Mouse (Mus musculus): ENCODE measurements around the gene Cog4. TPM values are rescaled to one million over a fixed set of nuclear protein-coding genes. Genes with fewer than 3 reads are reported as not detected.

Gene Cog4
- total RNA-seq (2023), result 61.2 TPM

DNA sequence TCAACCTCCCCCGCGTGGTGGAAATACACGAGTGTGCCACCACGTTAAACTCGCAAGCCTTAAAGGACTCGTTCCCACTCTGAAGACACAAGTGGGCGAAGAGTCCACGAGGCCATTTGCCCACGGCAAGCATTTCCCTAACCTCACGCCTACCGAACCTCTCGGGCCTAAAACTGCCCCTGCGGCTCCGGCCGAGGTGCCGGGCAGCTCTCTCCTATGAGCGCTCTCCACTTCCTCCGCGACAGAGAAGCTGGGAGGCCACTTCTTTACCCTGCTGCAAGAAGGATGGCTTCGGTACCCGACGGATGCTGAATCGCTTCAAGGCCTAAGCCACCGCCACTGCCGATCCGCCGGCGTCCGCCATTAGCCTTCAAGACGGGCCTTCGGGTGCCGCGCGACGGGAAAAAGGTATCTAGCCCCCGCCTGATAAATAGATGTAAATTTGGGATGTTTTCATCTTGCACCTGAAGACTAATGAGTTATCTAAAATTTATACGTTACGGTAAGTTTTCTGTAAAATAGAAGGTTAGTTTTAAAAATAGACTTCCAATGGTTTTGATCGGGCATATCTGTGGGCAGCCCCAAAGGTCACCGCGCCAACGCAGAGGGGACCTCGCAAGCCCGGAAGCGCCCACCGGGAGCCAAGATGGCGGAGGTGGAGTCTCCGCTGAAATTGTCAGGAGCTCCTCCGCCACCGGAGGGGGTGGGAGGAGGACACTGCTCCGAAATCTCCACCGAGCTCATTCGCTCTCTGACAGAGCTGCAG is at the start of gene Cog4, which contains the start of gene Sf3b3:
Gene Cog4 (plus strand): TSS at position 196 of the 766 bp plus-strand sequence.
Gene Sf3b3 (minus strand): TSS at position 383 of the 766 bp plus-strand sequence.

DNA sequence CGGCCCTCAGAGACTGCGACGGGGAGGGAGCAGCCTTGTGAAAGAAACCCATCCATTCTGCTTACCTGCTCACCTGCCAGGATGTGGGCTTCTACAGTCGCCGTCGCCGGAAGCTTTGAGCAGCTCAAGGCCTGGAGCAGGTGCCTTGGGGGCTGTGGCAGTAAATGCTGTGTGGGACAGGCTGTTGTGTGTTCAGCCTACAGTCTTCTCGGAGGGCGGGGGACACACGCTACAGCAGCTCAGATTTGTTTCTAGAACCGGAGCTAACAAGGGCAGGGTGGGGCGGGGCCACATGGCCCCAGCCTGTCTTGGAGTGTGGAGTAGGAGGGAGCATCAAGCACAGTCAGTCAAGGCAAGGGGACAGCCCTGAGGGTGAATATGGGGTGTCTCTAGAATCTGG is 40.7 kb upstream of the Cog4 start, which contains the start of gene Il34:
Gene Il34 (minus strand): TSS at position 256 of the 400 bp plus-strand sequence.

DNA sequence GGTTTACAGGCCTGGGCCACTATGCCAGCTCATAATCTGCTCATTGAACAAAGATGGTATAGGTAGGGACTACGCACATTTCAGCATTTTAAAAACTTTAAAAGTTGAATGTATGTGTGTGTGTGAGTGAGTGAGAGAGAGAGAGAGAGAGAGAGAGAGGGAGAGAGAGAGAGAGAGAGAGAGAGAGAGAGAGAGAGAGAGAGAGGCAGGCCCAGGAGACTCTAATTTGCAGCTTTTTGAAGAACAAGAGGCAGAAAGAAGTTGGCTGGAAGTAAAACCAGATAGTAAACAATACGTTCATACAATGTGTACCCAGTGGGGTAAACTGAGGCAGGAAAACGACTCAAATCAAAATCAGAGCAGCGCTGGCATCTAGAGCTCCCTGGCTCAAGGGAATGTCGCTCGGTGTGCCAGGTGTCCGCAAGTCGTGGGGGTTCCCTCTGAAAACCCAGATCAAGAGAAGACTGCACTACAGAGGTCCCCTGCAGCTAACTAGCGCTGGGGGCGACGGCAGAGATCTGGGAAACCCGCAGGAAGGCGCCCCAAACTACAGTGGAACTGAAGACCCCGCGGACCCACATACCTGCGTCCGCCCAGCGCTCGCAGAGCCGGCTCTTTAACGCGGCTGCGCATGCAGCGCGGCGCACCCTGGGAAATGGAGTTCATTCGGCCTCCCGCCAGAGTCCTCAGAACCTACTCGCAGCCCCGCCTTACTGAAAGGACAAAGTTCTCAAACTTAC is 55.6 kb downstream of the Cog4 start, which contains the start of gene Fuk:
Gene Fuk (minus strand): TSS at position 650 of the 740 bp plus-strand sequence.

DNA sequence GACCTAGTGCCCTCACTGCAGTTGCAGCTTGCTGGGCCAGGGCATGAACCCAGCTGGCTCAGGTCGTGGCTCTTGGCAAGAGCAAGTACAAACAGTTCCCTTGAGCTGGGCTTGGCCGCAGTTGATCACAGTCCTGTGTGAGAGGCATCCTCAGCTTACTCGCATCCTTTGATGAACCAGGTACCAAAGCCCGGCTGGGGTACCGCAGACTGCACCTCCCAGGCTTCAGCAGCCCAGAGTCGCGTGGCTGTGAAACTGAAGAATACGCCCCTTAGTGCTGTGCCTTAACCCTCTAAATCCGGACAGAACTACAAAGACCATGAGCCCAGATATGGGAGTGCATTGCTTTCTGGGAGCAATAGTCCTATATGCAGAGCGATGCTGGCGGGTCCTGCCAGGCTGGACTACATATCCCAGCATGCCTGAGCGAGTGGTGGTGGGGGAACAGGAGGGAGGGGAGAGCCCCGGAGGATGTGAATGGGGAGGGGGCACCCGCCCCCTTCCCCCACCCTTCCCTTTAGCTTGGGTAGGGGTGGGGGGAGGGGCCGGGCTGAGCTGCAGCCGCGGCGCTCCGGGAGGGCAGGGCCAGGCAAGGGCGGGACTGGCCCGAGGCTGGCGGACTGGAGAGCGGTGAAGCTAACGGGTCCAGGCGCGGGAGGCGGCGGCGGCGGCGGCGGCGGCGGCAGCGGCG is 73.1 kb downstream of the Cog4 start, which contains the start of gene St3gal2:
Gene St3gal2 (plus strand): TSS at position 582 of the 691 bp plus-strand sequence.

Other genes starting within 250 kb of the Cog4 start
- gene Vac14, start 228.0 kb upstream of the Cog4 start, total RNA-seq (2023), result 54.7 TPM
- 4.2 TPM for gene Mtss1l, start 125.1 kb upstream of the Cog4 start, total RNA-seq (2023)
- 1.1 TPM for gene Il34, start 40.7 kb upstream of the Cog4 start, total RNA-seq (2023)
- gene Sf3b3, start 187 bp downstream of the Cog4 start, total RNA-seq (2023), result 171 TPM
- gene Fuk, start 55.9 kb downstream of the Cog4 start, total RNA-seq (2023), result 11.4 TPM
- gene St3gal2, start 73.3 kb downstream of the Cog4 start, total RNA-seq (2023), result 12.4 TPM
- 62.2 TPM for gene Ddx19a, start 151.2 kb downstream of the Cog4 start, total RNA-seq (2023)
- gene Ddx19b, start 185.2 kb downstream of the Cog4 start, total RNA-seq (2023), result 20.2 TPM
- 45.3 TPM for gene Aars, start 186.5 kb downstream of the Cog4 start, total RNA-seq (2023)
- gene Exosc6, start 209.7 kb downstream of the Cog4 start, total RNA-seq (2023), result 15.3 TPM
- gene Clec18a, start 245.8 kb downstream of the Cog4 start, total RNA-seq (2023), result not detected
- 24.7 TPM for gene Pdpr, start 248.0 kb downstream of the Cog4 start, total RNA-seq (2023)

Data from CD4-positive naive resting alpha-beta T cell, adult 57 days (primary cell).